Comparison of ENCODE assay signal across 8 mouse cellular contexts in genomic region chr9:107768851-107769250, GRCm38 (mm10). TPM values are rescaled to one million over a fixed set of nuclear protein-coding genes. Genes with fewer than 3 reads are reported as not detected.
DNase-seq lines count a peak whose midpoint lies in the region; ATAC-seq and TF ChIP-seq lines count a peak whose summit lies in the region.

No protein-coding gene starts in this region.

- ATAC-seq in liver, embryonic 11.5 days (replicated peaks; ENCODE audit: low FRiP score) = no peak
- ATAC-seq in forebrain, postnatal 0 days = no peak
- ATAC-seq in neural tube, embryonic 14.5 days (ENCODE audit: low read depth) = no peak

- H3K4me2 ChIP-seq in liver, embryonic 11.5 days = peak overlapping the region; percentile 79
- H3K4me2 ChIP-seq in forebrain, postnatal 0 days (ENCODE audit: low read depth) = peak overlapping the region; percentile 59
- peak overlapping the region; percentile 86 for H3K4me2 ChIP-seq in neural tube, embryonic 14.5 days (ENCODE audit: low read depth, low read length)

- H3K4me3 ChIP-seq in liver, embryonic 11.5 days (ENCODE audit: low read depth, low read length) = peak overlapping the region; percentile 89; the same call in 1 of the 2 replicates
- H3K4me3 ChIP-seq in forebrain, postnatal 0 days (ENCODE audit: low read depth, low read length) = peak overlapping the region; percentile 100; the same call in 1 of the 2 replicates
- peak overlapping the region; percentile 100 for H3K4me3 ChIP-seq in neural tube, embryonic 14.5 days (ENCODE audit: low read depth, low read length)

- no peak overlapping the region for H3K27ac ChIP-seq in liver, embryonic 11.5 days (ENCODE audit: low read depth, low read length)
- no peak overlapping the region for H3K27ac ChIP-seq in forebrain, postnatal 0 days (ENCODE audit: low read depth, low read length)
- H3K27ac ChIP-seq in neural tube, embryonic 14.5 days (ENCODE audit: low read depth, low read length) = no peak overlapping the region

- H3K36me3 ChIP-seq in liver, embryonic 11.5 days (ENCODE audit: control insufficient read depth, insufficient read depth, low read length) = peaks cover 42% of the 10 kb centered on the region
- peaks cover 36% of the 10 kb centered on the region for H3K36me3 ChIP-seq in forebrain, postnatal 0 days (ENCODE audit: insufficient read depth)
- peaks cover 50% of the 10 kb centered on the region for H3K36me3 ChIP-seq in neural tube, embryonic 14.5 days (ENCODE audit: control insufficient read depth, insufficient read depth, low read length)

- H3K9ac ChIP-seq in liver, embryonic 11.5 days (ENCODE audit: low read depth, low read length) = no peak overlapping the region
- H3K9ac ChIP-seq in forebrain, postnatal 0 days = no peak overlapping the region
- H3K9ac ChIP-seq in neural tube, embryonic 14.5 days (replicated peaks; ENCODE audit: low read depth, low read length) = peak overlapping the region; percentile 99; the same call in 1 of the 2 replicates

- H3K9me3 ChIP-seq in liver, embryonic 11.5 days (ENCODE audit: control insufficient read depth, low read length) = no peaks in the 10 kb centered on the region
- H3K9me3 ChIP-seq in forebrain, postnatal 0 days (ENCODE audit: low read length) = no peaks in the 10 kb centered on the region
- H3K9me3 ChIP-seq in neural tube, embryonic 14.5 days (ENCODE audit: control insufficient read depth, low read length) = no peaks in the 10 kb centered on the region

- 91% methylated on average over 5 of the region's 5 CpGs for WGBS in liver, embryonic 11.5 days
- WGBS in forebrain, postnatal 0 days = 77% methylated on average over 5 of the region's 5 CpGs
- 67% methylated on average over 5 of the region's 5 CpGs for WGBS in neural tube, embryonic 14.5 days

- peaks cover 16% of the 10 kb centered on the region for H3K4me1 ChIP-seq in liver, embryonic 11.5 days (replicated peaks; ENCODE audit: control insufficient read depth, insufficient read depth, low read length)
- no peaks in the 10 kb centered on the region; the same call in 1 of the 2 replicates for H3K4me1 ChIP-seq in forebrain, postnatal 0 days (ENCODE audit: insufficient read depth)
- H3K4me1 ChIP-seq in neural tube, embryonic 14.5 days (ENCODE audit: control insufficient read depth, insufficient read depth, low read length) = peaks cover 10% of the 10 kb centered on the region

- no peak for DNase-seq in liver, embryonic 11.5 days (ENCODE audit: low spot score)
- no peak for DNase-seq in liver
- no peak for DNase-seq in forebrain, postnatal 0 days
- DNase-seq in kidney, postnatal 14 days = peak; percentile 24
- DNase-seq in layer of hippocampus, adult 9-11 months = no peak
- DNase-seq in right cerebral cortex, postnatal 36 days (ENCODE audit: low spot score in 2 of 2) = no peak
- no peak for DNase-seq in c-Kit-positive CD71-positive TER-119-positive erythroid progenitor cells, embryonic 14.5 days (ENCODE audit: low spot score)

- no peak for TF ChIP-seq CTCF in forebrain, postnatal 0 days (IDR thresholded peaks at IDR 0.05; ENCODE audit: low read depth)

- no peaks in the 10 kb centered on the region for H3K27me3 ChIP-seq in liver, embryonic 11.5 days (replicated peaks; ENCODE audit: control insufficient read depth, insufficient read depth, low read length)
- no peaks in the 10 kb centered on the region for H3K27me3 ChIP-seq in forebrain, postnatal 0 days (ENCODE audit: insufficient read depth, low read length)
- H3K27me3 ChIP-seq in neural tube, embryonic 14.5 days (ENCODE audit: control insufficient read depth, insufficient read depth, low read length) = no peaks in the 10 kb centered on the region

RNA-seq across cellular contexts. Expression of gene Rbm5, which starts 1.9 kb away (rescaled TPM):
- 115 and 123 TPM in 2 replicates for polyA plus RNA-seq in liver, embryonic 11.5 days (2014; fragmentation: Nextera tagmentation; extraction: Ambion mirVana)
- 173 and 208 TPM in 2 replicates for total RNA-seq in forebrain, postnatal 0 days (2014; rRNA removed)
- 111 and 152 TPM in 2 replicates for polyA plus RNA-seq in forebrain, postnatal 0 days (2015; fragmentation: Nextera tagmentation; extraction: Ambion mirVana)
- polyA plus RNA-seq in neural tube, embryonic 14.5 days (2014; fragmentation: Nextera tagmentation; extraction: Ambion mirVana) = 237 and 239 TPM in 2 replicates

RNA-seq across cellular contexts. Expression of gene Sema3f, which starts 58.6 kb away (rescaled TPM):
- 5.9 and 6.2 TPM in 2 replicates for polyA plus RNA-seq in liver, embryonic 11.5 days (2014; fragmentation: Nextera tagmentation; extraction: Ambion mirVana)
- 56.6 and 61.4 TPM in 2 replicates for total RNA-seq in forebrain, postnatal 0 days (2014; rRNA removed)
- polyA plus RNA-seq in forebrain, postnatal 0 days (2015; fragmentation: Nextera tagmentation; extraction: Ambion mirVana) = 7.1 and 7.8 TPM in 2 replicates
- 17.0 and 18.7 TPM in 2 replicates for polyA plus RNA-seq in neural tube, embryonic 14.5 days (2014; fragmentation: Nextera tagmentation; extraction: Ambion mirVana)
